Mouse (Mus musculus) naive thymus-derived CD4-positive, alpha-beta T cell, adult 2 months (primary cell): Measurements from ENCODE around the gene Rad9a.
"Not testable (repeated sequence)": the region's sequence is repeated elsewhere in the genome, so short reads cannot be mapped to it uniquely, and the experiment has no call there.

Source experiments
- DNase-seq: peaks from one replicate; pipeline ENCODE4 v3.0.0-alpha.2; 2011; ENCODE audit warnings: low read depth

The Rad9a gene

GRCm38 (mm10) chr19:4201291-4201909 lies at the start of gene Rad9a:
Rad9a (minus strand) TSS chr19:4201662.
- DNase-seq, result peak; percentile 94

- DNase-seq, result not testable (repeated sequence)
These were observed 47.2 kb upstream of the Rad9a start for GRCm38 (mm10) chr19:4248683-4249082.

- DNase-seq, result peak; percentile 61
These were observed 45.5 kb upstream of the Rad9a start for GRCm38 (mm10) chr19:4247010-4247409.

GRCm38 (mm10) chr19:4244775-4245174 lies 43.3 kb upstream of the Rad9a start:
- DNase-seq, result no peak

GRCm38 (mm10) chr19:4242416-4242815 lies 41.0 kb upstream of the Rad9a start:
- peak; percentile 51 for DNase-seq

GRCm38 (mm10) chr19:4240247-4240668 lies 38.8 kb upstream of the Rad9a start:
- no peak for DNase-seq

- DNase-seq, result no peak
These were observed 33.1 kb upstream of the Rad9a start for GRCm38 (mm10) chr19:4234548-4234947.

GRCm38 (mm10) chr19:4232651-4233050 lies 31.2 kb upstream of the Rad9a start:
- DNase-seq, result peak; percentile 31

- no peak for DNase-seq
These were observed 30.7 kb upstream of the Rad9a start for GRCm38 (mm10) chr19:4232186-4232572.

GRCm38 (mm10) chr19:4231253-4232185 lies 30.1 kb upstream of the Rad9a start, which contains the start of gene Pold4:
Pold4 (plus strand) TSS chr19:4231899.
- DNase-seq, result peak; percentile 96

- peak; percentile 38 for DNase-seq
These were observed 29.0 kb upstream of the Rad9a start for GRCm38 (mm10) chr19:4230415-4230814.

- peak; percentile 27 for DNase-seq
These were observed 28.1 kb upstream of the Rad9a start for GRCm38 (mm10) chr19:4229451-4230076.

- DNase-seq, result peak; percentile 32
These were observed 27.4 kb upstream of the Rad9a start for GRCm38 (mm10) chr19:4228891-4229290.

- peak; percentile 86 for DNase-seq
These were observed 26.6 kb upstream of the Rad9a start for GRCm38 (mm10) chr19:4227894-4228678.

- DNase-seq, result peak; percentile 75
These were observed 26.0 kb upstream of the Rad9a start for GRCm38 (mm10) chr19:4227446-4227845.

- DNase-seq, result peak; percentile 47
These were observed 25.3 kb upstream of the Rad9a start for GRCm38 (mm10) chr19:4226779-4227178.

GRCm38 (mm10) chr19:4222165-4222564 lies 20.7 kb upstream of the Rad9a start:
- DNase-seq, result peak; percentile 41

- DNase-seq, result peak; percentile 63
These were observed 19.7 kb upstream of the Rad9a start for GRCm38 (mm10) chr19:4220957-4221743.

GRCm38 (mm10) chr19:4220416-4220815 lies 19.0 kb upstream of the Rad9a start:
- no peak for DNase-seq

- no peak for DNase-seq
These were observed 18.5 kb upstream of the Rad9a start for GRCm38 (mm10) chr19:4219943-4220342.

GRCm38 (mm10) chr19:4218784-4219183 lies 17.3 kb upstream of the Rad9a start:
- DNase-seq, result peak; percentile 70
